Mouse (Mus musculus): ENCODE data around the gene Gm10134.
"Not testable (repeated sequence)": the region's sequence is repeated elsewhere in the genome, so short reads cannot be mapped to it uniquely, and the experiment has no call there.

Gene Gm10134
- long read RNA-seq, experiment 1, transcript Gm10134-201 (1 exons, 381 nt): major isoform, 10 of 10 reads
- long read RNA-seq, experiment 1, partial matches to known transcripts: 0 of 10 reads
- long read RNA-seq, experiment 1, other reads (novel, unspliced or antisense): 0 of 10 reads
- long read RNA-seq, experiment 2: 0 reads

GRCm38 (mm10) chr2:28505795-28506194 lies at the start of gene Gm10134:
TSS of gene Gm10134 (plus strand) at chr2:28506095.
- intact Hi-C loops (cut with DNase I): no loop called here

GRCm38 (mm10) chr2:28456616-28457015 lies 49.3 kb upstream of the Gm10134 start:
- intact Hi-C loops (cut with DNase I): no loop called here

GRCm38 (mm10) chr2:28463919-28464318 lies 42.0 kb upstream of the Gm10134 start:
- intact Hi-C loops (cut with DNase I): no loop called here

GRCm38 (mm10) chr2:28464919-28465318 lies 41.0 kb upstream of the Gm10134 start:
- intact Hi-C loops (cut with DNase I): no loop called here

- intact Hi-C loops (cut with DNase I): no loop called here
These were observed 39.9 kb upstream of the Gm10134 start, which contains the start of gene 1700007K13Rik for GRCm38 (mm10) chr2:28465836-28466518. TSS of gene 1700007K13Rik (minus strand) at chr2:28466332.

- intact Hi-C loops (cut with DNase I): no loop called here
These were observed 37.9 kb upstream of the Gm10134 start, which contains the start of gene Mrps2 for GRCm38 (mm10) chr2:28467860-28468485. TSS of gene Mrps2 (plus strand) at chr2:28468066.

GRCm38 (mm10) chr2:28468486-28469225 lies 37.2 kb upstream of the Gm10134 start:
- intact Hi-C loops (cut with DNase I): no loop called here

- intact Hi-C loops (cut with DNase I): no loop called here
These were observed 36.4 kb upstream of the Gm10134 start for GRCm38 (mm10) chr2:28469461-28469860.

GRCm38 (mm10) chr2:28470591-28470990 lies 35.3 kb upstream of the Gm10134 start:
- intact Hi-C loops (cut with DNase I): no loop called here

GRCm38 (mm10) chr2:28472011-28472410 lies 33.9 kb upstream of the Gm10134 start:
- intact Hi-C loops (cut with DNase I): not testable (repeated sequence)

- intact Hi-C loops (cut with DNase I): not testable (repeated sequence)
These were observed 27.9 kb upstream of the Gm10134 start for GRCm38 (mm10) chr2:28477993-28478392.

- intact Hi-C loops (cut with DNase I): no loop called here
These were observed 26.4 kb upstream of the Gm10134 start for GRCm38 (mm10) chr2:28479208-28480204.

GRCm38 (mm10) chr2:28483861-28484260 lies 22.0 kb upstream of the Gm10134 start:
- intact Hi-C loops (cut with DNase I): no loop called here

- intact Hi-C loops (cut with DNase I): no loop called here
These were observed 11.4 kb upstream of the Gm10134 start for GRCm38 (mm10) chr2:28494521-28494920.

- intact Hi-C loops (cut with DNase I): no loop called here
These were observed 10.6 kb upstream of the Gm10134 start for GRCm38 (mm10) chr2:28495207-28495756.

GRCm38 (mm10) chr2:28495801-28496595 lies 9.9 kb upstream of the Gm10134 start:
- intact Hi-C loops (cut with DNase I): no loop called here

- intact Hi-C loops (cut with DNase I): no loop called here
These were observed 9.2 kb upstream of the Gm10134 start, which contains the start of gene Gbgt1 for GRCm38 (mm10) chr2:28496671-28497070. TSS of gene Gbgt1 (plus strand) at chr2:28496891.

GRCm38 (mm10) chr2:28497561-28497960 lies 8.3 kb upstream of the Gm10134 start:
- intact Hi-C loops (cut with DNase I): no loop called here

GRCm38 (mm10) chr2:28498431-28498830 lies 7.5 kb upstream of the Gm10134 start:
- intact Hi-C loops (cut with DNase I): no loop called here
